Mouse (Mus musculus) heart, postnatal 14 days (tissue): Measurements from ENCODE around the gene Atp1a4. TPM values are rescaled to one million over a fixed set of nuclear protein-coding genes. Genes with fewer than 3 reads are reported as not detected.

ENCODE experiments used
- DNase-seq, 2 experiments: peaks; one replicate each; pipeline ENCODE4 v3.0.0; 2021 to 2022
- intact Hi-C: fragments of 180-260 bp; cut with DNase I; formaldehyde crosslinking; loops from one replicate; pipeline ENCODE4 v1.15.1; 2025
- total RNA-seq, 2 experiments: library from RNA; stranded (reverse); gene quantifications; 2 replicates each; pipeline ENCODE4 v1.2.3; 2021

Gene Atp1a4
- total RNA-seq, 2 experiments from 2014 or later: not detected

GRCm38 (mm10) chr1:172200871-172201447 lies 57.3 kb downstream of the Atp1a4 start:
- intact Hi-C loops: no loop called here
- peak in 1 of 2 experiments; percentile 66 for DNase-seq

DNA sequence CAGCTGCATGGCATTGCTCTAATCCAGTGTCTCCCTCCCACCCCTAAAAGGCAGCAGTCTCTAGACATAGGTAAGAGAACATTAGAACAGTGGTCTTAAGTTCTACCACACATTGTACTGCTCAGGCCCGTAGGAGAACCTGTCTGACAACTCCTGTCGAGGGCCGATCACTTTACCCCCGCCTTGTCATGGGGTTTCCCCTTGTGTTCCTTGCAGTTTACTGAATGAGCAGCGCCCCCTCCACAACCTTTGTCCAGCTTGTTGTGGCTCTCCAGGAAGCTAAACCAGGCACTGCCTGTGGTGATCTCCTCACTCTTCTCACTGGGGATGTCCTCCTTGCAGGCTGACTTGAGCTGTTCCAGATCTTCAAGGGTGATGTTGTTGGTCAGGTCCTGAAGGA lies 58.1 kb downstream of the Atp1a4 start:
- intact Hi-C loops: no loop called here
- no peak for DNase-seq

DNA sequence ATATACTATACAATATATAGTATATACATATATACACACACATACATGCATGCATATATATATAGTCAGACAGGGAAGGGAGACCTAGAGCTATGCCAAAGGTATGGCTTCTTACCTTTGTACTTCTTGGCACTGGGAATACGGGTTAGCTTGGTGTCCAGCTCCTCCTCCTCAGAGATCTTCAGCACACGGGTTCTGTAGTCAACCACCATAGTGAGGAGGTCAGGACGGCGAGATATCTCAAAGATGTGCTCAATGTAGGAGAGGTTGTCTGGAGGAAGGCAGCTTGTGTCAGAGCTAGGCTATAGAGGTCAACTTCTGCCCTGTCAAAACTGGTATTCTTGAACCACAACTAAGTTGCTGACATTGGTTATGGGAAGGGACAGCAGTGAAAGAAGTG lies 59.2 kb downstream of the Atp1a4 start:
- intact Hi-C loops: no loop called here
- DNase-seq: no peak

DNA sequence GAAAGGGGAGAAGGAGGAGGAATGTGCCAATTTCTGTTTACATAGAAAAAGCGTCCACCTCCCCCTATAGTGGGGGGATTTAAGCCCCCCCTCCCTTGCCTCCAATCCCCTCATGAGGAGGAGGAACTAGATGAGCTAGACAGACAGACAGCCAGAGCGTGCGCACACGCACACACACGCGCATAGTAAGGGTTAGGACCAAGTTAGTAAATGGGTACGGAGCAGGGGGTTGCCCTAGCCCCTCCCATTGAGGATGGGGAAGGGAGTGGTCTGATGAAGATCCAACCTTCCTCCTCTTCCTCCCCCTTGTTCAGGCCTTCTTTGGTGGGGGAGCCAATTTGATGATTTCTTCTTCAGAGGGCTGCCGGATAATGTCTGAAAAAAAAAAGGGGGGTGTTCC lies 59.9 kb downstream of the Atp1a4 start:
- DNase-seq: no peak
- intact Hi-C loops: no loop called here

DNA sequence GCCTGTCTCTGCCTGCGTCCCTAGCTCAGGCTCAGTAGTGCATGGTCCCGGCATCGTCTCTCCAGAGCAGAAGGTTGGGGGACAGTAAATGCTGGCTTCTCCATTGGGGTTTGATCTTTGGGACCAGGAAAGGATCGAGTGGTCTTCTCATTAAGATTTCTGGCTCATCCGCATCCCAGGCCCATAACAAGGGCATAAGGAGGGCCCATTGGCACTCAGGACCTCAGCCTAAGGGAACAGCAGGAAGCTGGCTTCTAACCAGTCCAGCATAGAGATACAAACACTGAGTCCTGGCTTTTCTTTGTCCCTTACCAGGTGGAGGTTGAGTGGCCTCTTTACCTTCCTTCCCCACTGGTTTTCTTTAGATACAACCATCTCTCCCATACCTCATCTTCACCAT lies 60.4 kb downstream of the Atp1a4 start:
- DNase-seq: no peak
- intact Hi-C loops: no loop called here

DNA sequence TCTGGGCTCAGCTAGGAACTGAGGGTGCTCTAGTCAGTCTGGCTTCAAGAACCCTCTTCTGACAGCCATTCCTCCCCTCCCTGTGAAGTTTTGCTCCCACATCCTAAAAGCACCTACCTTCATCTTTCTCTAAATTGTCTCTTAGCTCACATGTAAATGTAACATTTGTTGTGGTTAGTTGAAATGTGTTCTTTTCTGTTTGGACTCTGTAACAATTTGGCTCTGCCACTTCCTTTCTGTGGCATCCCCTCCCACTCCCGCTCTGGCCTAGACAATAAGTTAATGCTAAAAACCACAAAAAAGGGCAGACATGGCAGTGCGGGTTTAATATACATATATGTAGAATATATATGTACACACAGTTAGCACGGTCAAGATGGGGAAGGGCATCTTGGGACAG lies 61.1 kb downstream of the Atp1a4 start:
- DNase-seq: no peak
- intact Hi-C loops: no loop called here

GRCm38 (mm10) chr1:172194435-172194834 lies 63.8 kb downstream of the Atp1a4 start:
- no peak for DNase-seq
- intact Hi-C loops: no loop called here

GRCm38 (mm10) chr1:172192217-172192616 lies 66.0 kb downstream of the Atp1a4 start:
- intact Hi-C loops: no loop called here
- no peak for DNase-seq

GRCm38 (mm10) chr1:172191578-172191977 lies 66.6 kb downstream of the Atp1a4 start:
- DNase-seq: no peak
- intact Hi-C loops: no loop called here

DNA sequence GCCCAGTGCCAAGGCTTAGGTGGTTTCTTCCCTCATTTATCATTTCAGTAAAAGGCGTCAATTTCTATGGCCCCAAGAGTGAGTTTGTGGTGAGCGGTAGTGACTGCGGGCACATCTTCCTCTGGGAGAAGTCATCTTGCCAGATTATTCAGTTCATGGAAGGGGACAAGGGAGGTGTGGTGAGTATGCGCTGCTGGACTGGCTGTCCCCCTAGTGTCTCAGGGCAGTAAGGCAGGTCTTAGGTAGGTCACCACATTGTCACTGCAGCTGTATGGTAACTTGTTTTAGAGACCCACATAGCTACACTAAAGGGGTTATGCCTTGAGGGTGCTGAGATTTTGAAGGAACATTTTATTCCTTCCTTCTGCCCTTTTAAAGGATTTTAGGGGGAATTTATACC lies 69.3 kb downstream of the Atp1a4 start:
- intact Hi-C loops: no loop called here
- DNase-seq: peak in 1 of 2 experiments; percentile 37

GRCm38 (mm10) chr1:172186401-172187289 lies 71.6 kb downstream of the Atp1a4 start:
- DNase-seq: no peak
- intact Hi-C loops: loop anchor here (2.0 kb wide), 1 partner anchor 14 kb away; no protein-coding TSS in a partner anchor

DNA sequence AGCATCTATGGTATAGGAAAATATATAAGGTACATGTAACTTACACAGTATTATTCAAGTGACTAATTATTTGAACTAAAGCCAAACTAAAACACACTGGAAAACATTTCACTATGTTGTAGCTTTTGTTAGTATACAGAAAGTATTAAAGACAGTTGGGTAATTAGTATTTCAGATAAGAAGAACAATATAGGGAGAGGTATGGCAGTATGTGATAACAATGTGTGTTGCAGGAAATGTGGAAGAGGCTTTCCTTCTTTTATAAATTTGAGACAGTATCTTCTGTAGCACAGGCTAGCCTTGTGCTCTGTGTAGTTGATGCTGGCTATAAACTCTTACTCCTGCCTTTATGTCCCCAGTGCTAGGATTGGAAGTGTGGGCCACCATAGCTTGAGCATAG lies 74.3 kb downstream of the Atp1a4 start:
- intact Hi-C loops: no loop called here
- no peak for DNase-seq

- intact Hi-C loops: no loop called here
- DNase-seq: no peak
These were observed 75.2 kb downstream of the Atp1a4 start for GRCm38 (mm10) chr1:172183056-172183455.

- no peak for DNase-seq
- intact Hi-C loops: loop anchor here (2.0 kb wide), 1 partner anchor 17 kb away; no protein-coding TSS in a partner anchor
These were observed 76.4 kb downstream of the Atp1a4 start for GRCm38 (mm10) chr1:172181777-172182176.

DNA sequence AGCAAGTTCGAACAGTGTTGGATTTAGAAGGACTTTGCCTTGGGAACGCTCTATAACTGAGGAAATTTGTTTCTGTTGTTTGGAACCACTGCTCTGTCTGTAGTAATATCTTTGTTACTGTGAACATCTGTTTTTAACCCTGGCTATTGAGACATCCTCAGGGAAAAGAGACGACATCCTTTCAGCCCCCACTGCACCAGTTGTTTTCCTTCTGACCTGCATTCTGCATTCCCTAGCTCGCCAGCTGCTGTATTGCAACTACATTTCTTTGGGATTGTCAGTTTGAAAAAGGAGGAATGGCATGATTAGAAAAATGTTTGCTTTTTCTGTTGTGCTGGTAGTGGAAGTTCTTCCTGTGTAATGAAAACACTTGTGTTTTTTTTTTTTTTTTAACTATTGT lies 77.3 kb downstream of the Atp1a4 start:
- DNase-seq: no peak
- intact Hi-C loops: loop anchor here (2.0 kb wide), 1 partner anchor 16 kb away; no protein-coding TSS in a partner anchor

DNA sequence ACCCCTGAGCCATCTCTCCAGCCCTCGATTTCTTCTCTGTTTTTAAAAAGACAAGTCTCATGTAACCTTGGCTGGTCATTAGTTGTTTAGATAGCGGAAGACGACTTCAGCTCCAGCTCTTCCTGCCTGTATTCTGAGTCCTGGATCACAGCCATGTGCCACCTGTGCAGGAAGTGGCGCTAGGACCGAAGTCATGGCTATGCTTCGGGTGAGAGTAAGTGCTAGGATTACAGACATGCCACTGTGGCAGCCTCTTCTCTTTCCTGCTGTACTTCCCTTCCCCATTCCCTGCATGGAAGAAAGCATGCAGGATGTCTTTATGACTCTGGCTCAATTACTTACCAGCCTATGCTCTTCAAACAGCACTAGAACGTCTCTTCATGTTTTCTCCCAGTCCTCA lies 79.1 kb downstream of the Atp1a4 start:
- no peak for DNase-seq
- intact Hi-C loops: no loop called here

- no peak for DNase-seq
- intact Hi-C loops: no loop called here
These were observed 80.4 kb downstream of the Atp1a4 start for GRCm38 (mm10) chr1:172177791-172178190.

Other genes starting within 250 kb of the Atp1a4 start
- 1 to 10 TPM; 4.3 to 5.9 TPM for gene Vangl2, start 230.0 kb downstream of the Atp1a4 start, total RNA-seq
- not detected for gene Nhlh1, start 200.8 kb downstream of the Atp1a4 start, total RNA-seq
- gene Copa, start 175.9 kb downstream of the Atp1a4 start, total RNA-seq: 100 to 1,000 TPM; 118 to 124 TPM
- gene Ncstn, start 175.6 kb downstream of the Atp1a4 start, total RNA-seq: 10 to 100 TPM; 54.9 to 59.5 TPM
- gene Pex19, start 131.7 kb downstream of the Atp1a4 start, total RNA-seq: 100 to 1,000 TPM; 122 to 124 TPM
- 100 to 1,000 TPM; 117 to 122 TPM for gene Dcaf8, start 110.3 kb downstream of the Atp1a4 start, total RNA-seq
- 10 to 100 TPM; 71.1 to 77.7 TPM for gene Pea15a, start 51.6 kb downstream of the Atp1a4 start, total RNA-seq
- 10 to 100 TPM; 10.1 to 12.9 TPM for gene Casq1, start 38.5 kb downstream of the Atp1a4 start, total RNA-seq
- gene Igsf8, start 3.2 kb upstream of the Atp1a4 start, total RNA-seq: 10 to 100 TPM; 13.8 to 16.3 TPM
- gene Atp1a2, start 39.6 kb upstream of the Atp1a4 start, total RNA-seq: 100 to 1,000 TPM; 448 to 458 TPM
- not detected for gene Kcnj9, start 70.9 kb upstream of the Atp1a4 start, total RNA-seq
- under 1 TPM; 0.10 to 0.22 TPM for gene Kcnj10, start 82.8 kb upstream of the Atp1a4 start, total RNA-seq
- 1 to 10 TPM; 6.4 to 7.1 TPM for gene Pigm, start 118.1 kb upstream of the Atp1a4 start, total RNA-seq
- 1 to 10 TPM in 1 of 2 experiments, under 1 TPM in 1; 0.98 to 1.1 TPM for gene Slamf9, start 216.9 kb upstream of the Atp1a4 start, total RNA-seq
- gene Igsf9, start 223.4 kb upstream of the Atp1a4 start, total RNA-seq: under 1 TPM; 0.49 to 0.76 TPM
- gene Tagln2, start 241.6 kb upstream of the Atp1a4 start, total RNA-seq: 100 to 1,000 TPM; 110 to 117 TPM